Mouse (Mus musculus) kidney, adult 2 months (tissue): ENCODE results near the gene Olfr855.

ENCODE experiments used
- CTCF ChIP-seq: fragments of 200-500 bp; conservative IDR thresholded peaks from 2 replicates; pipeline ENCODE4 v1.5.1; 2011; ENCODE audit warnings: low read depth, mild to moderate bottlenecking, control low read depth, low read length, moderate library complexity, mixed read lengths; ENCODE audit not compliant: insufficient read depth, insufficient read length
- POLR2A ChIP-seq: fragments of 200-500 bp; IDR thresholded peaks from one replicate; pipeline ENCODE4 v1.6.1; 2011; ENCODE audit warnings: low read depth, low read length, control low read depth

- TF ChIP-seq POLR2A (no peak), CTCF (no peak)
These were observed 47.2 kb downstream of the Olfr855 start for GRCm38 (mm10) chr9:19629574-19629973.
